Mouse (Mus musculus) thymus, postnatal 10 days (tissue): ENCODE results near the gene Slc44a2.
"Not testable (repeated sequence)": the region's sequence is repeated elsewhere in the genome, so short reads cannot be mapped to it uniquely, and the experiment has no call there.

ENCODE experiments used
- DNase-seq, 2 experiments: peaks; one replicate each; pipeline ENCODE4 v3.0.0; 2021; ENCODE audit warnings: low spot score in 2 of 2

Gene Slc44a2

DNA sequence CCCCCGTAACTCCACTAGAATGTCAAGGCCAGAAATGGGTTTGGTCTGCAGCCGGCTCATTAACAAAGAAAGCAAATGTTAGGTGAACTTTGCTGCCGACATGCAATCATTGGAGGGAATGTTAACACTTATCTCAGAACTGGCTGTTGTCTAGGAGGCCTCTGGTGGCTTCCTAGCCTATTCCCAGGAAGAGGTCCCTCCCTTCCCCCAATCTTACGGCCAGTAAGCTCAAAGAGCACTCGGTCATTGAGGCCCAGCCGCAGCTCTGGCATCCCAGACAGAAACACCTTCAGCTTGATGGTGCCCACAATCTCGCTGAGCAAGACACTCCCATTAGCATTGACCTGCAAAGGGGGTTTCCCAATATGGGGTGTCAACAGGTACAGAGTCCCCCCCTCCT is 15.4 kb upstream of the Slc44a2 start:
- no peak for DNase-seq

DNA sequence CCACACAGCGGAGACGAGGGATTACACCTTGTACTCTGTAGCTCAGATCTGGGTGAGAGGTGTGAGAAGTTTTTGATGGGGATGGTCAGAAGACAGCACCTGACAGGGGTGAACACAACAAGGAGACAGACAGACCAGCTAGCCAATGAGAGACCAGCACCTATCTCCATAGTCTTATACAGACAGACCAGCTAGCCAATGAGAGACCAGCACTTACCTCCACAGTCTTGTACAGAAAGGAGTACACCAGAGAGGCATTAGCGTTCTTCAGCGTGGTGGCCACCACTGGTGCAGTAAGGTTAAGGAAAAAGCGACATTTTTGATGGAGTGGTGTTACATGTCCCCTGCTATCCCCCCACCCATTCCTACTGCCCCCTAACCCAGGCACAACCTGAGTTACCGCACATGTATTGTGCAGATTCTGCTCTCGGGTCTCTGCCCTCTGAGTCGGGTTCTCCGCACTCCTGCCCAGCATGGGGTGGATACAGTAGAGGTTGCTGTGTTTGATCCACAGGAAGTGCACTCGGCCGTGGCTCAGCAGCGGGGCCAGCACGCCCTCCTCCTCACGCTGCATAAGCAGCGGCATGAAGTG is 11.3 kb upstream of the Slc44a2 start:
- no peak for DNase-seq

DNA sequence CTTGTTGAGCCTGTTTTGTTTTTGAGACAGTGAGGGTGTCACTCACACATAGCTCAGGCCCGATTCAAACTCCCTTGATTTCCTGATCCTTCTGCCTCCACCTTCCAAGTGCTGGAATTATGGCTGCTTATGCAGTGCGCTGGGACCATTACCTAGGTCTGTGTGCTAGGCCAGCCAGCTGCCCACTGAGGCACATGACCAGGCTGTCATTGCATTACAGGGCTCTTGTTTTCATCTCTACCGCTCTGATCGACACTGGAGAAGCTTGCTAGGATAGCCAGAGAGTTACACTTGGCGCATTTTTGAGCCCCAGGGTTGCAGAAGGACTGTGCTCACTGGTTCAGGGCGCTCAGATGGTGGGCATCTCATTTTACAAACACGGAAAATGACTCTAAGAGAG is 8.8 kb upstream of the Slc44a2 start:
- DNase-seq: no peak

DNA sequence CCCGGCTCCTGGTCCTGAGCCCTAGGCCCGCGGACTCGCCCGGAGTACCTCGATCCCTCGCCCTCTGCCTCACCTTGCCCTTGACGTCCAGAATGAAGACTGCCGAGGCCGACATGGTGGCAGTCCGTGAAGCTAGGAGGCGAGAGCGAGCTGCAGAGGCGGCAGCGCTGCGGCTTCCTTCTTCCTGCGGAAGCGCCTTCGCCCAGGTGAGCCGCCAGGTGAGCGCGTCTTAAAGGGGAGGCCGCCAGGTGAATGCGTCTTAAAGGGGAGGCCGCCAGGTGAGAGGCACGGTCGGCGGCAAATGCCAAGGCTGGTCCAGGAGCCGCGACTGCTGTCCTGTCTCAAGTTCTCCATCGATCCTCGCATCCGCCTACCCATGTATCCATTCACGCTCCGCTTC is 8.4 kb upstream of the Slc44a2 start, which contains the start of gene Ap1m2:
Ap1m2 (minus strand) TSS at position 204 of the 400 bp plus-strand sequence.
- no peak for DNase-seq

DNA sequence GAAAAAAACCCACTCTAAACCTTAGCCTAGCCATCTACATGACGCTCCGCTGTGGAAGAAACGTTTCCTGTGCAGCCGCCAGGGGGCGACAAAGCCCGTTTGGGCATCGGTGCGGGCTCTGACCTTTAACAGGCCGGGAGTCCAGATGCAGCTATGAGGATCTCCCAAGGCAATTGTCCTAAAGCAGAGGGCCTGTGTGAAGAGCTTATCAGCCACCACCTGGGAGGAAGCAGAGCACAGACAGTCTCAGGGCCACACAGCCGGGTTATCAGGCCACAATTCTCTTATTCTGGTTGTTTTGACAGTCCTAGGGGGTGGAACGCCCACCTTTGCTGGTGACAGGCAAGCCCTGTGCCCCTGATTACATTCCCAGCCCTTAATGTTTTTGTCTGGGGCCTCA is 7.1 kb upstream of the Slc44a2 start:
- peak; percentile 73 to 94 for DNase-seq

DNA sequence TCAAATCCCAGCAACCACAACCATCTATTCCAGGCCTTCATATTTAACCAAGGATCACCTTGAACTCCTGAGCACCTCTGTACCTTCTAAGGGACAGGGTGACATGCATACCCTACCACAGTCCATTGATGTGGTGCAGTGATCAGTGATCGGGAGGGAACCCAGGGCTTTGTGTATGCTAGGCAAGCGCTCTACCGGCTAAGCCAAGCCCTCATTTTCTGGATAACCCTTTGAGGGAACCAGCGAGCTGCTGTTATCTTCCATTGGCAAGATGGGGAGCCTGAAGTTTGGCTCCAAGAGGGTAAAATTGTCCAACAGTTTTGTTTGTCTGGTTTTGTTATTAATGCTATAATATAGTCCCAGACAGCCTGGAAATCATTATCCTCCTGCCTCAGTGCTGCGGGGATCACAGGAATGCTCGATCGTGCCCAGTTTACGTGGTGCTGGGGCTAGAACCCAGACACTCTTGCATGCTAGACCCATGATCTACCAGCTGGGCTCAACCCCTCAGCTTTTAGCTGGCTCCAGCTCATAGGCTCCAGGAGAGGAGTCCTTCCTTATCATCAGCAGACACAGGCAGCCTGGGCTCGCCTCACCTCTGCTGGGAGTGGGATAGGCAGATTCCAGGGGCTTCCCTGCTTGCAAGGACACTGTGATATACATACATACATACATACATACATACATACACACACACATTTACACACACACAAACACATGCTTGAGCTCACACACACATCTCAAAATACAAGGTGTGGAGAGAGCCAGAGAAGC is 5.9 kb upstream of the Slc44a2 start:
- DNase-seq: no peak

DNA sequence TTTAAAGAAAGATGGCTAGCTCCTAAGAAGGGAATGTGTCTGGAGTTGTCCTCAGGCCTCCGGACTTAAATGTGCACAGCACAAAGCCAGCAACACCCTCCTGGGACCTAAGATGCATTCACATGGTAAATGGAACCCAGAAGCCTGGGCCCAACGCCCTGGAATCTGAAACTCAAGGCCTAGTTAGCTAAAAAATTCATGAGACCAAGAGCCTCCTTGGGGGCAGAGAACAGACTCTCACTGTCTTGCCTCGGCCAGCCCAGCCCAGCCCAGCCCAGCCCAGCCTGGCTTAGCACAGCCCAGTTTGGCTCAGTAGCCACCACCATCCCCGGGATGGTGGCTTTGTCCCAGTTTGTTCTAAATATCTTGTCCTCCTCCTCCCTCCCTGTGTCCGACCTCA is 5.1 kb upstream of the Slc44a2 start:
- DNase-seq: no peak

DNA sequence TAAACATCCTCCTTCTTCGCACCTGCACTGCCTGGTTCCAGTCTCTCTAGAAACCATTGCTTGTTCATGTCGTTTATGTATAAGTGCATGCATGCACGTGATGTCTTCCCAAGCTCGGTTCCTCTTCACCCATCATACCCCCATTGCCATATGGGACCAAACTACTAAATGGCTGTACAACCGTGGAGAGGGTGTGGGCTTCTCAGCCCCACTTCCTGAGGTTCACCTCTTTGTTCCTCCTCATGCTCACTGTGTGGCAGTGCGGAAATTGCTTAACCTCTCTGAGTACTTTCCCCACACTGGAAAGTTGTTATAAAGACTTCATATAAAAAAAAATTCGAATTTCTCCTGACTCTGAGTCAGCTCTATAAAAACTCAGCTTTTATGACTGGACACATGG is 3.8 kb upstream of the Slc44a2 start:
- DNase-seq: peak in 1 of 2 experiments; percentile 49

DNA sequence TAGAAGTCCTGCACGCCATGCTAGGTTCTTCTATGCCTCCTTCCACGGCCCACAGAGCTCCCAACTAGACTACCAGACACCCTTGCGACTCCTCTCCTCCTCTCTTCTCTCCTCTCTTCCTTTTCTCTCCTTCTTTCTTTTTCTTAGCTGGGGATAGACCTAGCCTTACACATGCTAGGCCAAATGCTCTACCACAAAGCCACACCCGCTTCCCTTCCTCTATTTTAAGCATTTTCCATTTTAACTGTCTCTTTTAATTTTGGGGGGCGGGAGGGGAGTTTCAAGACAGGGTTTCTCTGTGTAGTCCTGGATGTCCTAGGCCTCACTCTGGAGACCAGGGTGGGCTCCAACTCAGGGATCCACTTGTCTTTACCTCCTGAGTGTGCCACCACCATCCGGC is 1.7 kb upstream of the Slc44a2 start:
- DNase-seq: no peak

DNA sequence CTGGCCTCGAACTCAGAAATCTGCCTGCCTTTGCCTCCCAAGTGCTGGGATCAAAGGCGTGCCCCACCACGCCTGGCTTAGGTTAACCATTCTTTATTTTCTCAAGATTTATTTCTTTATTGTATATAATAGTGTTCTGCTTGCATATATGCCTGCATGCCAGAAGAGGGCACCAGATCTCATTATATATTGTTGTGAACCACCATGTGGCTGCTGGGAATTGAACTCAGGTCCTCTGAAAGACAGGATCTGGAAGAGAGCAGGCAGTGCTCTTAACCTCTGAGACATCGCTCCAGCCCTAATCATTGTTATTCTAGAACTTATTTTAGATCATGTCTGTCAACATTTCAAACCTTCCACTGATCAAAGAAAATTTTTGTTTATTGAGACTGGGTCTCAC is 995 bp upstream of the Slc44a2 start:
- no peak for DNase-seq

DNA sequence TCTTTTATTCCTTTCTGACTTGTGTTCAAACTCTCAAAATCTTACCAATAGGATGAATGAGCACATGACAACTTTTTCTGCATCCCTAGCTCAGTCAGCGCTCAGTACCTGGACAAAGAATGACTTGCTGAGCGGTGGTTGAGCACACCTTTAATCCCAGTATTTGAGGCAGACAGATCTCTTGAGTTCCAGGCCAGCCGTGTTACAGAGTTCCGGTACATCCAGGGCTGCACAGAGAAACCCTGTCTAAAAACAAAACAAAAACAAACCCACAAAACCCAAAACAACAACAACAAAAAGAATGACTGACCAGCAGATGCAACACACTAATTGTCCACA is 249 bp upstream of the Slc44a2 start:
- DNase-seq: no peak

DNA sequence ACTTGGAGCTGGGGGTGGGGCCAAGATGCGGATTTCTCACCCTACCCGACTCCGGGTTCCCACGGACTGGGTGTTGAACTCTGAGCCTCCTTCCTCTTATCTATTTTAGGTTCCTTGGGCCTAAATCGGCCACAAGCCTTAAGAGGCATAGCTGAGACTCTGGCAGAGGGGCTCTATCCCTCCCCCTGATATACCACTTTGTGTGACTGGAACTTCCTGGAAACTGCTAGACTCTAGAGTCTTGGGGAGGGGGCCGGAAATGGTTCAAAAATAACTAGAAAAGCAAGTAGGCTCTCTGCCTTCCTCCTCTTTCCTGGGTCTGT is 976 bp downstream of the Slc44a2 start:
- peak; percentile 51 to 67 for DNase-seq

DNA sequence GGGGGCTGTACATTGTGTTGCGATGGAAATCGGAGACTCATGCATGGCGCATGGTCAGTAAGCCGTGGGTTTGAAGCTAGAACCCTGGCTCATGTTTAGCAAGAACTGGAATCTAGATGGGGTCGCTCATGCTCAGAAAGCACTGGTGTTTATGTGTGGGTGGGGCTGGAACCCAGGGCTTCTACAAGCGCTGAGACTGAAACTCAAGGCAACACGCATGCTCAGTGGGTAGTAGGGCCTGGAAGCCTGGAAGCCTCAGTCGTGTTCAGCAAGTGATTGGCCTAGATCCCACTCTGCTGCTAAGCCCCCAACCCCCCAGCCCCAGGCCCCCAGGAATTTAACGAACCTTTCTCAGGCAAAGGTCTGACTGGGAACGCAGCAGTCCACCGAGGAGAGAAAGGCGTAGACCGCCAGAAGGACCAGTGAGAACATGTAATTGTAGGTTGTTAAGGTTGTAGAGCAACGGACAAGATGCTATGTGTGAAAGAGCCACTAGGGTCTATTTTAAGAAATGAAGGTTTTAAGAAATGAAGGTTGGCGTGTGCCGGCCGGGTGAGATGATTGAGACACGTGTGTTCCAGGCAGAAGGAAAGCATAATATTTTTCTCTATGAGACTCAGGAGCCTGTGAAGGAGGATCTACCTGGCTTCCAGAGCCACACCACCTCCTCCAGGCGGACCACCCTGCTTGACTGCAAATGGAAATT is 1.9 kb downstream of the Slc44a2 start:
- DNase-seq: peak; percentile 63 to 72

DNA sequence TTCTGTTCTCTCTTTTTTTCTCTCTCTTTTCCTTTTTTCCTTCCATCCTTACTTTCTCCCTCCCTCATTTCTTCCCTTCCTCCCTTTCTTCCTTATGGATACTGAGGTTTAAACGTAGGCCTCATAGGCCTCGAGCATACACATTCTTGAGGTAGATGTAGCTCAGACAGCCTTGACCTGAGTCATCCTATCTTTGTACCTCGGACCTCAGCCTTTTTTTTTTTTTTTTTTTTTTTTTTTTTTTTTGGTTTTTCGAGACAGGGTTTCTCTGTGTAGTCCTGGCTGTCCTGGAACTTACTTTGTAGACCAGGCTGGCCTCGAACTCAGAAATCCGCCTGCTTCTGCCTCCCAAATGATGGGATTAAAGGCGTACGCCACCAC is 2.4 kb downstream of the Slc44a2 start:
- DNase-seq: not testable (repeated sequence)

DNA sequence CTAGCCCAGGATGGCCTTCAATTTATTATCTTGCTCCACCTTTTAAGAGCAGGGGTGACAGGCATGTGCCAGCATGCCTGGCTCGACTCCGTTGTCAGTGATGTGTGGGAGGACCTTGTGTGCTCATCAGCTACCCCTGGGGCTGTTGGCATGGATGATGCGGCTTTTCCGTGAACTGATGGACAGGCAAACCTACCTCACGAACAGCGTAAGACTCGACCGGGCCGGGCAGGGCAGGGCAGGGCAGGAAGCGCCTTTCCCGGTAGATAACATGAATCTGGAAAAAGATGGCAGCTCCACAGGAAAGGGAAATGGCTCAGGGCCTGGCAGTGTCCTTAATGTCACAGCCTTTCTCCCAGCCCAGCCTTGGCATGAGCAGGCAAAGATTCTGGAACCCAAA is 3.8 kb downstream of the Slc44a2 start:
- DNase-seq: no peak

DNA sequence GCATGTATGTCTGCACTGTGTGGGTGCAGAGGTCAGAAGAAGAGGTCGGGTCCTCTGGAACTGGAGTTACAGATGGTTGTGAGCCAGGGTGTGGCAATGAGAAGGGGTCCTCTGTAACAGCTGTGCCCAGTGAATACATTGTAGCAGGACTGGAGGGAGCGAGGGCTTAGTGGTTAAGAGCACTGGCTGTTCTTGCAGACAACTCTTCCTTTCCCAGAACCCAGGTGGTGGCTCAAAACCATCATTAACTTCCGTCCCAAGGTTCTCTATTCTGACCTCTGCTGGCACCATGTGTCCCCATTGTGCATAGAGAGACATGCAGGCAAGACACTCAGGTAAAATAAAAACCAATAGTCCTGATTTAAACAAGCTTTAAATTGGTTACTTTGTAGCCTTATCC is 7.1 kb downstream of the Slc44a2 start:
- peak; percentile 27 to 33 for DNase-seq

DNA sequence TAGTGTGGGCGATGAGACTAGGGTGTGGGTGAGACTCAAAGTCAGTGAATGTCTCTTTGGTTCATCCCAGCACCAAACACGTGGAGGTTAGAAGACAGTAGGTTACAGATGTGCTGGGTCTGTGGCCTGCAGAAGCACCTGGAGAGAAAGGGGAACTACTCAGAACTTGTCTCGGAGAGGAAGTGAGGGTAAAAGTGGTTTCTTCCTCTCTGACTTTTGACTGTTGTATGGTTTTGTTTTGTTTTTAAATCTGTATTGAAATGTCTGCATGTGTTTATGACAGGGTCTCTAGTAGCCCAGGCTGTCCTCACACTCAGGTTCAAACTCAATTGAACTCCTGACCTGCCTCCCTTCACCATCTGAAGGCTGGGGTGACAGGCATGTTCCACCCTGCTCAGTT is 7.5 kb downstream of the Slc44a2 start:
- DNase-seq: peak; percentile 68 to 77

DNA sequence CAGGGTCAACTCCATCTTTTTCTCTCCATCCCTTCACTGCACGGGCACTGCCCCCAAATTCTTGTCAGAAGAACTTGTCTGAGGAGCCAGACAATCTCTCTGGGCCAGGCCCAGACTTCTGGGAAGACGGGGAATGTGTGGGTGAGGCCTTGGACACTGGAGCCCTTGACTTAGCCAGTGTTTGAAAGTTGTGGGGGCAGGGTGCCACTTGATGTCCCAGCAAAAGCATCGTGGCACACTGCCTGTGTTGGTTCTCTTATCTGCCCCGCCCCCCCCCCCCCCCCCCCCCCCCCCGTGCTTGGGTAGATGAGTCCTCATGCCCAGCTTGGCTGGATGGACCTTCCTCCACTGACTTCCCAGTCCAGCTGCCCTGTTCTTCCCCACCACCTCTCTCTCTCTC is 8.5 kb downstream of the Slc44a2 start:
- DNase-seq: no peak

DNA sequence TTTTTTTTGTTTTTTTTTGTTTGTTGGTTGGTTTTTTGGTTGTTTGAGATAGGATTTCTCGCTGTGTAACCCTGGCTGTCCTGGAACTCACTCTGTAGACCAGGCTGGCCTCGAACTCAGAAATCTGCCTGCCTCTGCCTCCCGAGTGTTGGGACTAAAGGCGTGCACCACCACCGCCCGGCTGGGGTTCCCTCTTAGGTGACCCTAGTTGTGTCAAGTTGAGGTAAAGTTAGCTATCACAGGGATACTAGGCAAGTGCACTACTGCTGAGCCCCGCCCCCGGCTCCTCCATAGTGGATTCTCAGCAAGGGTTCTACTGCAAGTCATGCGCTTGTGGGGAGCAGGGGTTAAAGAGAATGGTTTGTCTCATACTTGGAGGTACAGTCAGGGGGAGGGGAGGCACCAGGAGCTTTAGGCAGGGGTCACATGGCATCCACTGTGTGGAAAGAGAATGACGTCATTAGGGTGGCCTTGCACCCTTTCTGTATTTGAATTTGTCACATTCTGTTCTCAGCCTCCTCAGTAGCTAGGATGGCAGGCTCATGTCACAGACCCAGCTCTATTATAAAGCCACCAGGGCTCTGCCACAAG is 9.3 kb downstream of the Slc44a2 start:
- no peak for DNase-seq

DNA sequence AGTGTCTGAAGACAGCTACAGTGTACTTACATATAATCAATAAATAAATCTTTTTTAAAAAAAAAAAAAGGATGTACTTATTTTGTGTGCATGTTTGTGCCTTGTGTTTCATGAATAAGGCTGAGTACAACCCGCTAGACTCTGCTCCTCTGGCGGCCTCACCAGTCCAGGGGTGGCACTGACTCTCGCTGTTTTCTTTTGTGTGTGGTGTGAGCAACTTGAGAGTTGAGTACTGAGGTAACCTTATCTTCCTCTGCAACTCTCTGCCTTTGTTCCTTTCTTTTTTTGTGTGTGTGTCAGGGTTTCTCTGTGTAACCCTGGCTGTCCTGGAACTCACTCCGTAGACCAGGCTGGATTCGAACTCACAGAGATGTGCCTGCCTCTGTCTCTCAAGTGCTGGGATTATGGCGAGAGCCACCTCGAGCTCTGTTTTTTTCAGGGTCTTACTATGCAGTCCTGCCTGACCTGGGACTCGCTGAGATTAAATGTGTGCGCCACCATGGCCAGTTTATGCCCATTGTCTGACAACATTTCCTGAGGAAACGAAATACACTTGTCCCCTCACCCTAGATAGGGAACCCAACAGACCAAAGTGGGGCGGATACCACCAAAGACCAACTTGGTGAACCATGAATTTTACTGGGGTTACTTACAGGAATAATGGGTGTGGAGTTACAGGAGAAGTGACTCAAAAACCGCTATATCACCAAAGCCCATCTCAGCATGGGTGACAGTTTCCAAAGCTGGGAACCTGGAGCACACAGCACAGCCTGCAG is 11.1 kb downstream of the Slc44a2 start:
- DNase-seq: no peak

DNA sequence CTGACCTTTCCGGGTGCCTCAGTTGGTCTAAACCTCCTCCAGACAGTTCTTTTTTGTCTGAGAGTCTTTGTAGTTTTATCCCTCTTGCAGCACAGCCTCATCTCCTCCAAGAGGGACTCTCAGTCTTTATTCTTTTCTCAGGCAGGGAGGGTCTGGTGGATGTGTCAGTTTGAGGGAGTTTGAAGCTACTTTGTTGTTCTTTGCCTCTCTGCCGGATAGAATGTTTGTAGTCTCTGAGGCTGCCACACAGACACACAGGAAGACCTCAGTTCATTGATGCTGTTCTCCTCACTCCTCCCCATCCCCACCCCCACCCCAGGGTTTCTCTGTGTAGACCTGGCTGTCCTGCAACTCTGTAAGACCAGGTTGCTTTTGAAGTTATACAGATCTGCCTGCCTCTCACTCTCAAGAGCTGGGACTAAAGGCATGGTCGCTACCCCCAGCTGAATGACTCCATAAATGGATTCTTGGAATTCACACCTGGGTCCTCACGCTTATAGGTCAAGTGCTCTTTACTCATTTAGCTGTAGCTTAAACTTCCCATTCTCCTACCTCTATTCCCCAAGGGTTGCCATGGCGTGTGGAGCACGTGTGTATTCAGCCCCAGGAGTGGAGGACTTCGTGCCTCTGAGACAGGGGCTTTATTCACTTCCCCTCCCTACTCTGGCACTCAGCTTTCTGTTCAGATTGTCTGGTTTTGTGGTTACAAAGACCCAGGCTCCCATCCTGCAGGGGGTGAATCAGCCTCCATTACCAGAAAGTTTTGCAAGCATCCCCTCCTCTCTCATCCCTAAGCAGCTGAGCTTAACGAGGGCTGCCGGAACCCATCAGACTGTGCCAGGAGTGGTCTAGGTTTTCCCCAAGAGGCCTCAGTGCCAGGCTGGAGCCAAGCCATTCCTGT is 11.9 kb downstream of the Slc44a2 start:
- peak; percentile 49 to 50 for DNase-seq
